Mouse (Mus musculus): Measurements from ENCODE around the gene Lig3. TPM values are rescaled to one million over a fixed set of nuclear protein-coding genes. Genes with fewer than 3 reads are reported as not detected.

Lig3 gene
- total and polyA plus RNA-seq, 2 experiments from 2014 or later = 16.4 to 44.4 TPM

DNA sequence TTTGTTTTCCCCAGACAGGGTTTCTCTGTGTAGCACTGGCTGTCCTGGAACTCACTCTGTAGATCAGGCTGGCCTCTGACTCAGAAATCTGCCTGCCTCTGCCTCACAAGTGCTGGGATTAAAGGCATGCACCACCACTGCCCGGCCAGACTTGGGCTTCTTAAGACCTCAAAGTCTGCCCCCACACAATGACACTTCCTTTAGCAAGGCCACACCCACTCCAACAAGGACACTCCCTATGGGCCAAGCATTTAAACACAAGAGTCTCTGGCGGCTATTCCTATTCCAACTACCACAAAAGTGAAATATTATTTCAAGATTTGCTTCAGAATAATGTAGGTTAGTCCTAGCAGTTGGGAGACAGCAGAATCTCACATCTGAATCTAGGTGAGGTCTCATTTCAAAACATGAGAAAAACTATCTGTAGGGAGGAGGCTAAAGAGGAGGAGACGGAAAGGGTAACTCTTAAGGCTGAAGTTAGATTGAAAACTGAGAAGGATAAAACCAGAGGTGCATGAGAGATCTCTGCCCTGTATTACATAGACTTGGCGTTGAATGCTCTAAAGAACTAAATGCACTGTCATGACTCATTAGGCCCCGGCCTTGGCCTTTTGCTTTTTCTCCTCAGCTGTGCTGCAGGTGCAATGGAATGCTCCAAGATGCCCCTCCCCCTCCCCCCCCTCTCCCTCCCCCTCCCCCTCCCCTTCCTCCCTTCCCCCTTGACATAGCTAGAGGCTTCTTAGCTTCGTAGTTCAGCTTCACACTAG lies 28.4 kb upstream of the Lig3 start:
- no peaks in the 10 kb centered on the region for H3K27me3 ChIP-seq (ENCODE audit: insufficient read depth, low read length)
- no peaks in the 10 kb centered on the region for H3K4me1 ChIP-seq (ENCODE audit: insufficient read depth, low read length)
- H3K4me2 ChIP-seq (ENCODE audit: low read depth, low read length, poor library complexity, severe bottlenecking) = no peak overlapping the region
- no peak overlapping the region for H3K4me3 ChIP-seq (ENCODE audit: low read depth, low read length)
- H3K9me3 ChIP-seq (ENCODE audit: low read length) = no peaks in the 10 kb centered on the region
- H3K9ac ChIP-seq (replicated peaks; ENCODE audit: low read length, poor library complexity, severe bottlenecking) = no peak overlapping the region
- no peak for ATAC-seq (ENCODE audit: low FRiP score)
- 71% methylated on average over 6 of the region's 6 CpGs for WGBS
- no peak overlapping the region for H3K27ac ChIP-seq (ENCODE audit: low read depth, low read length)
- DNase-seq (ENCODE audit: low spot score) = no peak
- no peaks in the 10 kb centered on the region for H3K36me3 ChIP-seq (ENCODE audit: insufficient read depth, low read length)
- no peak for TF ChIP-seq CTCF (IDR thresholded peaks at IDR 0.05)

GRCm38 (mm10) chr11:82755919-82756318 lies 25.0 kb upstream of the Lig3 start:
- no peak for ATAC-seq (ENCODE audit: low FRiP score)
- DNase-seq (ENCODE audit: low spot score) = no peak
- WGBS = 90% methylated on average over 1 of the region's 1 CpGs

DNA sequence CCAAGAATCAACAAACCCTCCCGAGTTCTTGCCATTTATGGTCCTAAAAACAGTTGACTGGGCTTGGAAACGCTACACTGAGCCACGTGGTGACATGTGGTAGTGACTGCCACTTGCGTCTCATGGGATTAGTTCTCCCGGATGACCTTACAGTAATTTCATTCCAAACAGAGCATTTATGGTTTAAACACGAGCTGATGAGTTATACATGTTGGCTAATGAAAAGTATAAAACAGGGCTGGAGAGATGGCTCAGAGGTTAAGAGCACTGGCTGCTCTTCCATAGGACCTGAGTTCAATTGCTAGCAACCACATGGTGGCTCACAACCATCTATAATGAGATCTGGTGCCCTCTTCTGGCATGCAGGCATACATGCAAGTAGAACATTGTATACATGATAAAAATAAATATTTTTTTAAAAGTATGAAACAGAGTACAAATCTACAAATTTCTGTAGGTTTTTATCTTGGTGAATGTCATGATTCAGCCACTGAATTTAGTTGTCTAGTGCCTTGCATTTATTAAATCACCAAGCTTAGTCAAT lies 18.6 kb upstream of the Lig3 start:
- DNase-seq (ENCODE audit: low spot score) = no peak
- WGBS = 86% methylated on average over 6 of the region's 6 CpGs
- Histone ChIP-seq H3K9ac (replicated peaks; ENCODE audit: low read length, poor library complexity, severe bottlenecking) (no peak overlapping the region), H3K4me1 (ENCODE audit: insufficient read depth, low read length) (peaks cover 11% of the 10 kb centered on the region; the same call in 1 of the 2 replicates), H3K4me3 (ENCODE audit: low read depth, low read length) (no peak overlapping the region), H3K9me3 (ENCODE audit: low read length) (no peaks in the 10 kb centered on the region), H3K27me3 (ENCODE audit: insufficient read depth, low read length) (no peaks in the 10 kb centered on the region), H3K27ac (ENCODE audit: low read depth, low read length) (no peak overlapping the region), H3K36me3 (ENCODE audit: insufficient read depth, low read length) (no peaks in the 10 kb centered on the region), H3K4me2 (ENCODE audit: low read depth, low read length, poor library complexity, severe bottlenecking) (no peak overlapping the region)
- peak; percentile 50 for TF ChIP-seq CTCF (IDR thresholded peaks at IDR 0.05)
- no peak for ATAC-seq (ENCODE audit: low FRiP score)

More at GRCm38 (mm10) chr11:82755919-82756318, 25.0 kb upstream of the Lig3 start:
- no peaks in the 10 kb centered on the region for H3K27me3 ChIP-seq (ENCODE audit: insufficient read depth, low read length)
- no peaks in the 10 kb centered on the region for H3K36me3 ChIP-seq (ENCODE audit: insufficient read depth, low read length)
- TF ChIP-seq CTCF (IDR thresholded peaks at IDR 0.05) = no peak
- H3K4me2 ChIP-seq (ENCODE audit: low read depth, low read length, poor library complexity, severe bottlenecking) = no peak overlapping the region
- no peak overlapping the region for H3K9ac ChIP-seq (replicated peaks; ENCODE audit: low read length, poor library complexity, severe bottlenecking)
- H3K4me3 ChIP-seq (ENCODE audit: low read depth, low read length) = no peak overlapping the region
- no peak overlapping the region for H3K27ac ChIP-seq (ENCODE audit: low read depth, low read length)
- no peaks in the 10 kb centered on the region for H3K9me3 ChIP-seq (ENCODE audit: low read length)
- H3K4me1 ChIP-seq (ENCODE audit: insufficient read depth, low read length) = no peaks in the 10 kb centered on the region

GRCm38 (mm10) chr11:82763261-82763660 lies 17.6 kb upstream of the Lig3 start:
- Histone ChIP-seq H3K4me2 (ENCODE audit: low read depth, low read length, poor library complexity, severe bottlenecking) (peak overlapping the region; percentile 94), H3K9ac (replicated peaks; ENCODE audit: low read length, poor library complexity, severe bottlenecking) (no peak overlapping the region), H3K4me1 (ENCODE audit: insufficient read depth, low read length) (peaks cover 11% of the 10 kb centered on the region; the same call in 1 of the 2 replicates), H3K36me3 (ENCODE audit: insufficient read depth, low read length) (no peaks in the 10 kb centered on the region), H3K27me3 (ENCODE audit: insufficient read depth, low read length) (no peaks in the 10 kb centered on the region), H3K4me3 (ENCODE audit: low read depth, low read length) (peak overlapping the region; percentile 89), H3K9me3 (ENCODE audit: low read length) (no peaks in the 10 kb centered on the region), H3K27ac (ENCODE audit: low read depth, low read length) (peak overlapping the region; percentile 87)
- no peak for TF ChIP-seq CTCF (IDR thresholded peaks at IDR 0.05)
- WGBS = 13% methylated on average over 4 of the region's 4 CpGs
- no peak for DNase-seq (ENCODE audit: low spot score)
- no peak for ATAC-seq (ENCODE audit: low FRiP score)

GRCm38 (mm10) chr11:82763742-82764437 lies 17.0 kb upstream of the Lig3 start, which contains the start of the genes Cct6b and Zfp830:
Gene Cct6b, minus strand, starts transcription at chr11:82764321.
Gene Zfp830, plus strand, starts transcription at chr11:82764345.
- H3K36me3 ChIP-seq (ENCODE audit: insufficient read depth, low read length) = no peaks in the 10 kb centered on the region
- H3K4me1 ChIP-seq (ENCODE audit: insufficient read depth, low read length) = peaks cover 11% of the 10 kb centered on the region; the same call in 1 of the 2 replicates
- ATAC-seq (ENCODE audit: low FRiP score) (peak; percentile 99), DNase-seq (ENCODE audit: low spot score) (peak; percentile 98)
- H3K4me2 ChIP-seq (ENCODE audit: low read depth, low read length, poor library complexity, severe bottlenecking) = peak within 1 kb of the TSS; percentile 94
- no peaks in the 10 kb centered on the region for H3K27me3 ChIP-seq (ENCODE audit: insufficient read depth, low read length)
- TF ChIP-seq CTCF (IDR thresholded peaks at IDR 0.05) = peak; percentile 32
- H3K9me3 ChIP-seq (ENCODE audit: low read length) = no peaks in the 10 kb centered on the region
- H3K27ac ChIP-seq (ENCODE audit: low read depth, low read length) = peak within 1 kb of the TSS; percentile 87
- H3K9ac ChIP-seq (replicated peaks; ENCODE audit: low read length, poor library complexity, severe bottlenecking) = peak within 1 kb of the TSS; percentile 81
- H3K4me3 ChIP-seq (ENCODE audit: low read depth, low read length) = peak within 1 kb of the TSS; percentile 89
- under 1% methylated on average over 44 of the region's 44 CpGs for WGBS

All from midbrain, postnatal 0 days (tissue).